Mouse (Mus musculus) induced T-regulatory cell, adult 2 months (primary cell): ENCODE measurements around the gene Olfr917.

ENCODE experiments used
- DNase-seq: peaks from one replicate; pipeline ENCODE4 v3.0.0-alpha.2; 2012; ENCODE audit warnings: low read depth

Gene Olfr917

GRCm38 (mm10) chr9:38665742-38666141, at the start of gene Olfr917:
TSS of gene Olfr917 (minus strand) at chr9:38665842.
- no peak for DNase-seq

- no peak for DNase-seq
Measured at GRCm38 (mm10) chr9:38674501-38674900, 8.9 kb upstream of the Olfr917 start, which contains the start of gene Olfr918. TSS of gene Olfr918 (minus strand) at chr9:38674601.

GRCm38 (mm10) chr9:38672887-38673286, 7.2 kb upstream of the Olfr917 start:
- no peak for DNase-seq

DNA sequence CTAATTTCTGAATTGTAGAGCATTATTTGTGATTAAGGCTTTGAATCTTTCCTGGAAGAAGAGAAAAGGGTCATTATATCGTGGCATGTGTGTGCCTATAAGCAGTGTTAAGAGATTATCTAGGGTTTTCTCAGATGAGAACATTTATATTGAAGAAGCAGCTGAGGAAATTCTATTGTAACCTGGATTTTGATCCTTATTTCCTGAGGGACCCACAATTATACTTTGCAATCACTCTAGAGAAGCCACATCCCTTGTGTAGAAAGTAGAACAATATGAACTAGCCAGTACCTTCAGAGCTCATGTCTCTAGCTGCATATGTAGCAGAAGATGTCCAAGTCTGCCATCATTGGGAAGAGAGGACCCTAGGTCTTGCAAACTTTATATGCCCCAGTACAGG, 5.9 kb downstream of the Olfr917 start, which contains the start of gene Olfr916:
TSS of gene Olfr916 (minus strand) at position 101 of the 400 bp plus-strand sequence.
- DNase-seq = no peak

DNA sequence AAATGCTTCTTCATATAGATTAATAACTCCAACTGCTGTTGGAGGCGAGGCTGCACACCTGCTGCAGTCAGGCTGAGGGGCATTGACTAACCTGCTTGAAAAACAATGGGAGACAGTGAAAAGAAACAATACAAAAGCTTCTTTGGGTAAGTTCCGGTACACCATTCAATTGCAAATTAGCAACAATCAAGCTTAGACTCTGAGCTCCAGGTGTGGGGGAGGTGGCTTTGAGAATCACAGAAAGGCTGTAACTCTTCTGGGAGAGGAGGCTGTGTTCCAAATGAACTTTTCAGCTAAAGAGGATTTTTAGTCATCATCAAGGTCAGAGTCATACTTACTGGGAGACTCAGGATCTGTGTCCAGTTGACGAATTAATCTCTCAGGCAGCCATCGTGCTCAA, 33.2 kb downstream of the Olfr917 start:
- no peak for DNase-seq
